Mouse (Mus musculus): ENCODE data around the gene Actr5. TPM values are rescaled to one million over a fixed set of nuclear protein-coding genes. Genes with fewer than 3 reads are reported as not detected.

Actr5 gene
- total RNA-seq, 2 experiments from 2014 or later = 9.7 to 11.7 TPM

GRCm38 (mm10) chr2:158611726-158612670 lies 12.7 kb upstream of the Actr5 start:
- intact Hi-C loops (cut with DNase I) = loop anchor here (5.0 kb wide), 1 partner anchor 60 kb away; no protein-coding TSS in a partner anchor
- no peak for DNase-seq (ENCODE audit: extremely low spot score in 1 of 2, low spot score in 2 of 2)

- intact Hi-C loops (cut with DNase I) = loop anchor here (5.0 kb wide), 1 partner anchor 60 kb away; no protein-coding TSS in a partner anchor
- DNase-seq (ENCODE audit: extremely low spot score in 1 of 2, low spot score in 2 of 2) = no peak
Observed at GRCm38 (mm10) chr2:158612671-158613250, 11.9 kb upstream of the Actr5 start.

- intact Hi-C loops (cut with DNase I) = loop anchor here (5.0 kb wide), 1 partner anchor 61 kb away; no protein-coding TSS in a partner anchor
- peak in 1 of 2 experiments; percentile 63 for DNase-seq (ENCODE audit: extremely low spot score in 1 of 2, low spot score in 2 of 2)
Observed at GRCm38 (mm10) chr2:158613541-158614417, 10.9 kb upstream of the Actr5 start.

GRCm38 (mm10) chr2:158614418-158614955 lies 10.2 kb upstream of the Actr5 start:
- DNase-seq (ENCODE audit: extremely low spot score in 1 of 2, low spot score in 2 of 2) = no peak
- intact Hi-C loops (cut with DNase I) = loop anchor here (5.0 kb wide), 1 partner anchor 62 kb away; no protein-coding TSS in a partner anchor

- no peak for DNase-seq (ENCODE audit: extremely low spot score in 1 of 2, low spot score in 2 of 2)
- intact Hi-C loops (cut with DNase I) = no loop called here
Observed at GRCm38 (mm10) chr2:158615161-158615680, 9.5 kb upstream of the Actr5 start.

- no peak for DNase-seq (ENCODE audit: extremely low spot score in 1 of 2, low spot score in 2 of 2)
- intact Hi-C loops (cut with DNase I) = no loop called here
Observed at GRCm38 (mm10) chr2:158615702-158616101, 9.0 kb upstream of the Actr5 start.

GRCm38 (mm10) chr2:158616296-158616695 lies 8.4 kb upstream of the Actr5 start:
- no peak for DNase-seq (ENCODE audit: extremely low spot score in 1 of 2, low spot score in 2 of 2)
- intact Hi-C loops (cut with DNase I) = no loop called here

GRCm38 (mm10) chr2:158616790-158617189 lies 7.9 kb upstream of the Actr5 start:
- intact Hi-C loops (cut with DNase I) = no loop called here
- no peak for DNase-seq (ENCODE audit: extremely low spot score in 1 of 2, low spot score in 2 of 2)

DNA sequence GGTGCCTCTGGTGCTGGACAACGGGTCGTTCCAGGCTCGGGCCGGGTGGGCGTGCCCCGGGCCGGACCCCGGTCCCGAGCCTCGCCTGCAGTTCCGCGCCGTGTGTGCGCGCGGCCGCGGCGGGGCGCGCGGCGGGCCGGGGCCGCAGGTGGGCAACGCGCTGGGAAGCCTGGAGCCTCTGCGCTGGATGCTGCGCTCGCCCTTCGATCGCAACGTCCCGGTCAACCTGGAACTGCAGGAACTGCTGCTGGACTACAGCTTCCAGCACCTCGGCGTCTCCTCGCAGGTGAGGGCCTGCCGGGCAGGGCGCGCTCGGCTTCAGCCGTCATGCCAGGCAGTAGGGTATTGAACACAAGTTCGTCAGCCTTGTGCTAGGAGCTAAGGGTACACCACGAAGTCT lies 543 bp downstream of the Actr5 start:
- intact Hi-C loops (cut with DNase I) = no loop called here
- DNase-seq (ENCODE audit: extremely low spot score in 1 of 2, low spot score in 2 of 2) = no peak

GRCm38 (mm10) chr2:158625697-158626096 lies 1.0 kb downstream of the Actr5 start:
- no peak for DNase-seq (ENCODE audit: extremely low spot score in 1 of 2, low spot score in 2 of 2)
- intact Hi-C loops (cut with DNase I) = no loop called here

- intact Hi-C loops (cut with DNase I) = loop anchor here (2.0 kb wide), 1 partner anchor 82 kb away; no protein-coding TSS in a partner anchor
- no peak for DNase-seq (ENCODE audit: extremely low spot score in 1 of 2, low spot score in 2 of 2)
Observed at GRCm38 (mm10) chr2:158628858-158629257, 4.2 kb downstream of the Actr5 start.

GRCm38 (mm10) chr2:158629414-158629813 lies 4.7 kb downstream of the Actr5 start:
- intact Hi-C loops (cut with DNase I) = loop anchor here (2.0 kb wide), 1 partner anchor 83 kb away; no protein-coding TSS in a partner anchor
- no peak for DNase-seq (ENCODE audit: extremely low spot score in 1 of 2, low spot score in 2 of 2)

- DNase-seq (ENCODE audit: extremely low spot score in 1 of 2, low spot score in 2 of 2) = no peak
Observed at GRCm38 (mm10) chr2:158631873-158632272, 7.2 kb downstream of the Actr5 start.

DNA sequence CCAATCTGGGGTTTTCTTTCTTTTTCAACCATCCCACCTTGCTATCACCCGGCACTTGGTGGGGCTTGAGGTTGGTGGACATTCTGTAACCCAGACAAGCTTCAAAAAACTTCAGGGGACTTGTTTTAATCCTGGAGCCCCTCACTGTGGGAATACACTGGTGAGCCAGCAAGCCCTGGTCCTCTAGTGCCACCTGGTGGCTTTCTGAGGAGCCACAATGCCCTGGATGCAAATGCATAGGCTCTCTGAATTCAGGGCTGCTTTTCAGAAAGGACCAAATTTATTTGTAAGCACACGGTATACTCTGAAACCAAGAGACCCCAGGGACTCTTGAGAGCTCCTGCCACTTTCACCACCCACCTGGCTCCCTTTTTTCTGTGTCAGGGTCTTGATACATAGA lies 17.2 kb downstream of the Actr5 start:
- peak; percentile 77 to 78 for DNase-seq (ENCODE audit: extremely low spot score in 1 of 2, low spot score in 2 of 2)
- intact Hi-C loops (cut with DNase I) = no loop called here

More at GRCm38 (mm10) chr2:158631873-158632272, 7.2 kb downstream of the Actr5 start:
- intact Hi-C loops (cut with DNase I) = no loop called here

DNA sequence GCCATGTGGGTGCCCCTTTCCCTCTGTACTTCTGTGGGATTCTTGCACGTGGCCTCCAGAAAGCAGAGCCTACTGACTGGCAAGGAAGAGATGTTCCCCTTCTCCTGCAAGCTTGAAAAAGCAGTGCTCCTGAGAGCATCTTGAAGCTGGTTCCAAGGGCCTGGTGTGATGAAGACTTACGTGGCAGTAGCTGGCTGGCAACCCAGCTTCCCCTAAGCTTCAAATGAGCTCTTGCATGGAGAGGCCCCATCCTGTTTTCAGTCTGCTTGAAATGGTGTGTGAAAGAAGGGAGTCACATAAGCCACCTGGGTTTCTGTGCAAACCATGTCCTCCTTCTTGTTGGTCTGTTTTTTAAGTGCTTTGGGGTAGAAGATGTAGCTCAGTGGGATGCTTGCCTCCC lies 17.9 kb downstream of the Actr5 start:
- no peak for DNase-seq (ENCODE audit: extremely low spot score in 1 of 2, low spot score in 2 of 2)

DNA sequence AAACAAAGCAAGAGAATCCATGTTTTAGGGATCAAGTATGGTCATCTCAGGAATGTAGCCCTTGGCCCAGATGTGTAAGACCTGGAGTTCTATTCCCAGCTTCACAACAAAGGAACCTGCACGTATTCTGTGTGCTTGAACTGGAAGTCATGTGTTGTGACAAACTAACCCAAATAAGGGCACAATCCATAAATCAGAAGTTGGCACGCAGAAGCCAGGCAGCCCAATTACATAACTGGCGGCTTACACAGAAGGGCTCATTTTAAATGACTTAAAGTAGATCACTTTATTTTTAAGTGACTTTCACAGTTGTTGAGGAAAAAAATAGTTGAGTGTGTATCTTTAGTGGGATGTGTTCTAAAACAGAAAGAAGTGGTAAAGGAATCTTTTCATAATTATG lies 19.1 kb downstream of the Actr5 start:
- intact Hi-C loops (cut with DNase I) = no loop called here
- DNase-seq (ENCODE audit: extremely low spot score in 1 of 2, low spot score in 2 of 2) = no peak

More for the DNA sequence above, 17.9 kb downstream of the Actr5 start:
- intact Hi-C loops (cut with DNase I) = no loop called here

DNA sequence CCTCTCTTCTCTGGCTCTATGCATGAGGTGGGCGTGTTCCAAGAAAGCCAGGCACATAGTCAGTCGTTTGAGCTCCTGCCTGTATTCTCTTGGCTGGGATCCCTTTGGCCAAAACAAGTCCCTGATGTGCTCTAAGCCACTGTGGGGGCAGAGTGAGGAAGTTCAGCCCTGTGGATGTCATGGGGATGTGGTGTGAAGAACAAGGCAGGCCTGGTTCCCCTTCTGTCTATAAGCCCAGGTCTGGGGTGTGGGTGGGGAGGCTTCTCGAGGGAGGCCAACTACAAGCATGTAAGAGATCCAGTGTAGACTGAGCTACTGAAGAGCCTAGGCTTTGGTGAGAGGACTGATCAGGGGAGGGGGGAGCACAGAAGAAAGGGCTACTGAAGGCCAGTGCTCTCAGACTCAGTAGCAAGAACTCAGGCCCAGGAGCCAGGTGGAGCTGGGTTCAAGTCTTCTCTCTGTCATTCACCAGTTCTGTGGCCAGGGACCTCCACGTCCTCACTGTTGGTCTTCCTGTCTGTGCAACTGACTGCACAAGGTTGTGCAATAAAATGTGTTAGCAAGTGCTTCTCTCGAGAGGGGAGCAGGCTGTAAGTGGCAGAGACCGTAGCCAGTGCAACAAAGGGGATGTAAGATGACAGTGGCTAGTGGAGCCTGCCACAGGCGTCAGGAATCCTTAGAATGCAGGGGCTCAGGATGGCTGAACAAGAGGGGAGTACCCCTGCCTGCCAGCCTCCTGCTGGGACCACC lies 26.6 kb downstream of the Actr5 start:
- intact Hi-C loops (cut with DNase I) = loop anchor here (5.0 to 10.0 kb wide), 2 partner anchors 213 to 274 kb away; partner anchors contain the start of gene Snhg11
- peak in 1 of 2 experiments; percentile 17 for DNase-seq (ENCODE audit: extremely low spot score in 1 of 2, low spot score in 2 of 2)
